Mouse (Mus musculus): ENCODE measurements at regions not wholly inside any gene's neighbourhood (a gene's known extent, or its start where the extent isn't known, plus 50 kb on each side); places are given as distances from the start of the nearest gene placed in this dataset.

- TF ChIP-seq POLR2A (IDR thresholded peaks at IDR 0.05; ENCODE audit: insufficient read length, low read depth): no peak
- no peak for TF ChIP-seq CEBPB (IDR thresholded peaks at IDR 0.05; ENCODE audit: insufficient read depth, poor library complexity, severe bottlenecking)
- no peak for TF ChIP-seq TCF3 (IDR thresholded peaks at IDR 0.05; ENCODE audit: insufficient read length, low read depth)
- no peak for TF ChIP-seq USF1 (IDR thresholded peaks at IDR 0.05; ENCODE audit: low read depth)
- no peak for TF ChIP-seq SRF (IDR thresholded peaks at IDR 0.05; ENCODE audit: control insufficient read depth, insufficient read length, low read depth)
- TF ChIP-seq POLR2AphosphoS2 (IDR thresholded peaks at IDR 0.05; ENCODE audit: insufficient read length, low read depth): no peak
- TF ChIP-seq MAX (IDR thresholded peaks at IDR 0.05; ENCODE audit: low read depth): no peak
- TF ChIP-seq MYOD1 (IDR thresholded peaks at IDR 0.05; ENCODE audit: control insufficient read depth in 1 of 3, insufficient read length in 2 of 3, low read depth in 2 of 3): no peak
These were observed 120.5 kb upstream of the Creb1 start for GRCm38 (mm10) chr1:64411851-64412480.
